Mouse (Mus musculus): ENCODE data around the gene Krt15. TPM values are rescaled to one million over a fixed set of nuclear protein-coding genes. Genes with fewer than 3 reads are reported as not detected.

Gene Krt15
- polyA plus RNA-seq, 1 experiment from 2014 or later: 236 TPM

DNA sequence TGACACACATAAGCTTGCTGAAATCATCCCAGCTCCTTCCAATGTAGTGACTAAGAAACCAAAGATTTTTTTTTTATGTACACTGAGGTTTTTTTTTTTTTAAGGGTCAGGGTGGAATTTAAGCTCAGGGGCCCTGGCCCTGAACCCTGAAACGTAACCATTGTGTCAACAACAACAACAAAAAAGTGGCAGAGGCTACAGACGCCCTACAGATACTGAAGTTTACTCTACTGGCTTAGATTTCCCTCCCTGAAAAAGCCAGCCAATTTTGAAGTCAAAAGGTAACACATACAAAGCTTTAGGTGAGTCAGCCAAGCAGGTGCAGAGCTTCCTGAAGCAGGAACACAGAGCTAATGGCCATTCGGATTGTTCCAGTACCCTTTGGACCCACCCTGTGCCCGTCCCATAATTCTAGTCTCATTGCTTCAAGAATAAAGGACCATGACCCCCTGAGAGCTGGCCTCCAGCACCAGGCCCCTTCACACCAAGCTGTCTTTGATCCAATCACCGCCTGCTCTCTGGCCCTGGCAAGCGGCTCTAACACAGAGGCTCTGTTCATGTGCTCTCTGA, 22.3 kb upstream of the Krt15 start:
- no peaks in the 10 kb centered on the region for H3K27me3 ChIP-seq (replicated peaks; ENCODE audit: control insufficient read depth, insufficient read depth, low read length)
- WGBS: 58% methylated on average over 6 of the region's 6 CpGs
- H3K4me1 ChIP-seq (ENCODE audit: control insufficient read depth, insufficient read depth, low read length): peaks cover 6% of the 10 kb centered on the region; the same call in 1 of the 2 replicates
- no peak overlapping the region for H3K4me3 ChIP-seq (ENCODE audit: low read depth, low read length)
- no peaks in the 10 kb centered on the region for H3K9me3 ChIP-seq (ENCODE audit: control insufficient read depth, low read length)
- H3K9ac ChIP-seq (ENCODE audit: low read depth, low read length): no peak overlapping the region
- no peak overlapping the region for H3K27ac ChIP-seq (replicated peaks; ENCODE audit: low read depth, low read length)
- ATAC-seq (ENCODE audit: low read depth) (no peak), DNase-seq (ENCODE audit: low spot score) (no peak)
- no peaks in the 10 kb centered on the region for H3K36me3 ChIP-seq (ENCODE audit: control insufficient read depth, insufficient read depth, low read length)
- no peak overlapping the region for H3K4me2 ChIP-seq (ENCODE audit: low read depth, low read length)

DNA sequence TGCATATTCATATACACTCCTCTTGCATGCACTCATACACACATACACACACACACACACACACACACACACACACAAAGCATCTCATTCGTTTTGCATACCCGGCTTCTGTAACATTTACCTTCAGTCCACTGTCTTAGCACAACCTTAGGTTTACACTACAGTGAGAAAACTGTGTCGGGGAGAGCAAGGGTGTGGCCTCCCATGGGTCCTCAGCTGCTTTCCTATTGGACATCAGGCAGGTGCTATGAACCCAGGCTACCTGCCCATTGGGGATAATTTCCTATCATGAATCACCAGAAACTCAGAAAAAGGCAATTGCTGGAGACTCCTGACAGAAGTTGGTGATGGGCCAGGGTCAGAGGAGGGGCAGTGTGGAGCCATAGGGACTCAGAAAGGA, 21.6 kb upstream of the Krt15 start:
- no peak for ATAC-seq (ENCODE audit: low read depth)
- H3K4me1 ChIP-seq (ENCODE audit: control insufficient read depth, insufficient read depth, low read length): peaks cover 6% of the 10 kb centered on the region; the same call in 1 of the 2 replicates
- DNase-seq (ENCODE audit: low spot score): no peak
- no peaks in the 10 kb centered on the region for H3K36me3 ChIP-seq (ENCODE audit: control insufficient read depth, insufficient read depth, low read length)
- WGBS: 78% methylated on average over 3 of the region's 3 CpGs
- no peak overlapping the region for H3K27ac ChIP-seq (replicated peaks; ENCODE audit: low read depth, low read length)
- H3K27me3 ChIP-seq (replicated peaks; ENCODE audit: control insufficient read depth, insufficient read depth, low read length): no peaks in the 10 kb centered on the region
- no peak overlapping the region for H3K9ac ChIP-seq (ENCODE audit: low read depth, low read length)
- no peaks in the 10 kb centered on the region for H3K9me3 ChIP-seq (ENCODE audit: control insufficient read depth, low read length)
- H3K4me2 ChIP-seq (ENCODE audit: low read depth, low read length): no peak overlapping the region
- H3K4me3 ChIP-seq (ENCODE audit: low read depth, low read length): no peak overlapping the region

- no peaks in the 10 kb centered on the region for H3K9me3 ChIP-seq (ENCODE audit: control insufficient read depth, low read length)
- H3K4me1 ChIP-seq (ENCODE audit: control insufficient read depth, insufficient read depth, low read length): peaks cover 6% of the 10 kb centered on the region; the same call in 1 of the 2 replicates
- H3K9ac ChIP-seq (ENCODE audit: low read depth, low read length): no peak overlapping the region
- H3K4me3 ChIP-seq (ENCODE audit: low read depth, low read length): no peak overlapping the region
- H3K36me3 ChIP-seq (ENCODE audit: control insufficient read depth, insufficient read depth, low read length): no peaks in the 10 kb centered on the region
- no peak overlapping the region for H3K4me2 ChIP-seq (ENCODE audit: low read depth, low read length)
- H3K27me3 ChIP-seq (replicated peaks; ENCODE audit: control insufficient read depth, insufficient read depth, low read length): no peaks in the 10 kb centered on the region
- no peak overlapping the region for H3K27ac ChIP-seq (replicated peaks; ENCODE audit: low read depth, low read length)
- DNase-seq (ENCODE audit: low spot score) (peak; percentile 46), ATAC-seq (ENCODE audit: low read depth) (no peak)
- 47% methylated on average over 7 of the region's 8 CpGs for WGBS
Observed at GRCm38 (mm10) chr11:100155497-100156255, 19.9 kb upstream of the Krt15 start.

DNA sequence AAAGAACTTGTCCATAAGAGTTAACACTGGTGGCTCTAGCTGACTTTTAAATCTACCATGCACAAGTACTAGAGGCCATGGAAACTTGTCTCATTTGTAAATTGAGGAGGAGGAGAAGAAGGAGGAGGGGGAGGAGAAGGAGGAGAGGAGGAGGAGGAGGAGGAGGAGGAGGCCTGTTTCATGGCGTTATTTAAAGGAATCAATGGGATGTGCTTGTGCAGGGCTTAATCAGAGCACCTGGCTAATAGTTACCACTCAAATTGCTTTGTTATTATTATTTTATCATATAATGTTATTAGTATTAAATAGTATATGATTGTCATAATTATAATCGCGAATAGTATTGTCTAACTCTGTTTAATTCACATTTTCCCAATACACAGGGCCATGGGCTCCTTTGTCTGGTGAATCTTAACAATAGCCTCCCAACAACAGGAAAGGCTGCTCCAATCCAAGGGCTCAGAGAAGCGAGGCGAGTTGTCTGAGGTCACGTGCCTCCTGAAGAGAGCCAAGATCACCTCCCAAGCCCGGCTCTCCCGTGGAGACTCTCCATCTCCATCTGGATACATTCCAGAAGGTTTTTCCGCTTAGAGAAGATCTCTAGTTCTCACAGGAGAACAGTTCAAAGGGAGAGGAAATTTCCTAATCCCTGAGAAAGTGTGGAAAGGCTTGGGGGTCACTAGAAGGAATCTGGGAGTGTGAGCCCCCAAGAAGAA, 13.0 kb upstream of the Krt15 start, which contains the start of gene Krt19:
Gene Krt19 (minus strand): TSS at position 51 of the 716 bp plus-strand sequence.
- peaks cover 29% of the 10 kb centered on the region for H3K27me3 ChIP-seq (replicated peaks; ENCODE audit: control insufficient read depth, insufficient read depth, low read length)
- DNase-seq (ENCODE audit: low spot score): no peak

DNA sequence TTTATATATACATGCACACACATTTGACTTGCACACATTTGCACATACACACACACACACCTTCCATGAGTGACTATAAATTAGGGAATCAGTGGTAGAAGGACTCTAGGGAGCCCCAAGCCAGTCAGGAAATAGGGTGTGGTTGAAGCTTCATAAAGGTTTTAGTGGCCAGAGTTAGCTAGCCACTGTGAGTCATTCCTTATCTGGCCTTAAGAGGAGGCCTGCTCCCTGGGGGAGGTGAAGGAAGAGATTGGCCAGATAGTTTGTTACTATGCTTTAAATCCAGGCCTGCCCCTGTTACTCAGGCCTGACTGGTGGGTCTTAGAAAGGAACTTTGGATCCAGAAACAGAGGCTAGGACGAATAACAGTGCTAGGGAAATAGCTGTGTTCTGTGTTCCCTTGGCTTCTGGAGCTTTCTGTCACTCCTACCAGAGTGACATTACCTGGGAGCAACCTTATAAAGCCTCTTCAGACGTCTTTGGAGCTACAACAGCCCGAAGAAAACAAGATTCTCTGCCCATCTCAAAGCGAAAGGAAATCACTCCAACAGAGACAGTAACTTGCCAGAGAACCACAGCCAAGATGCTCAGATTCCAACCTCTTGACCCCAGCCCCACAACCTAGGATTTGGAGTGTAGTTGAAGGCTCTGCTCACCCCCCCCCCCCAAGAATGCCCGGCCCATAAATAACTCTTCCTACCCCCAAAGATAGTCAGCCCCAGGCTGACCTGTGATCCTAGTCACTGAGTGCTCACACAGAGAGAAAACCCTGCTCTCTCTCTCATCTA, 12.0 kb upstream of the Krt15 start:
- no peak overlapping the region for H3K4me2 ChIP-seq (ENCODE audit: low read depth, low read length)
- H3K4me3 ChIP-seq (ENCODE audit: low read depth, low read length): no peak overlapping the region
- no peak overlapping the region for H3K27ac ChIP-seq (replicated peaks; ENCODE audit: low read depth, low read length)
- no peak overlapping the region for H3K9ac ChIP-seq (ENCODE audit: low read depth, low read length)
- no peaks in the 10 kb centered on the region for H3K36me3 ChIP-seq (ENCODE audit: control insufficient read depth, insufficient read depth, low read length)
- H3K4me1 ChIP-seq (ENCODE audit: control insufficient read depth, insufficient read depth, low read length): 0 out of 2 replicates have a peak, but pooled peaks cover 4% of the 10 kb centered on the region
- H3K27me3 ChIP-seq (replicated peaks; ENCODE audit: control insufficient read depth, insufficient read depth, low read length): peaks cover 29% of the 10 kb centered on the region
- DNase-seq (ENCODE audit: low spot score) (no peak), ATAC-seq (ENCODE audit: low read depth) (no peak)
- H3K9me3 ChIP-seq (ENCODE audit: control insufficient read depth, low read length): no peaks in the 10 kb centered on the region
- WGBS: 63% methylated on average over 5 of the region's 5 CpGs

More for the DNA sequence above, 13.0 kb upstream of the Krt15 start, which contains the start of gene Krt19:
- H3K4me3 ChIP-seq (ENCODE audit: low read depth, low read length): no peak within 1 kb of the TSS
- no peaks in the 10 kb centered on the region for H3K9me3 ChIP-seq (ENCODE audit: control insufficient read depth, low read length)
- H3K4me2 ChIP-seq (ENCODE audit: low read depth, low read length): no peak within 1 kb of the TSS
- no peaks in the 10 kb centered on the region for H3K36me3 ChIP-seq (ENCODE audit: control insufficient read depth, insufficient read depth, low read length)
- 49% methylated on average over 9 of the region's 9 CpGs for WGBS
- 0 out of 2 replicates have a peak, but pooled peaks cover 4% of the 10 kb centered on the region for H3K4me1 ChIP-seq (ENCODE audit: control insufficient read depth, insufficient read depth, low read length)
- H3K9ac ChIP-seq (ENCODE audit: low read depth, low read length): no peak within 1 kb of the TSS
- no peak within 1 kb of the TSS for H3K27ac ChIP-seq (replicated peaks; ENCODE audit: low read depth, low read length)
- ATAC-seq (ENCODE audit: low read depth): no peak

DNA sequence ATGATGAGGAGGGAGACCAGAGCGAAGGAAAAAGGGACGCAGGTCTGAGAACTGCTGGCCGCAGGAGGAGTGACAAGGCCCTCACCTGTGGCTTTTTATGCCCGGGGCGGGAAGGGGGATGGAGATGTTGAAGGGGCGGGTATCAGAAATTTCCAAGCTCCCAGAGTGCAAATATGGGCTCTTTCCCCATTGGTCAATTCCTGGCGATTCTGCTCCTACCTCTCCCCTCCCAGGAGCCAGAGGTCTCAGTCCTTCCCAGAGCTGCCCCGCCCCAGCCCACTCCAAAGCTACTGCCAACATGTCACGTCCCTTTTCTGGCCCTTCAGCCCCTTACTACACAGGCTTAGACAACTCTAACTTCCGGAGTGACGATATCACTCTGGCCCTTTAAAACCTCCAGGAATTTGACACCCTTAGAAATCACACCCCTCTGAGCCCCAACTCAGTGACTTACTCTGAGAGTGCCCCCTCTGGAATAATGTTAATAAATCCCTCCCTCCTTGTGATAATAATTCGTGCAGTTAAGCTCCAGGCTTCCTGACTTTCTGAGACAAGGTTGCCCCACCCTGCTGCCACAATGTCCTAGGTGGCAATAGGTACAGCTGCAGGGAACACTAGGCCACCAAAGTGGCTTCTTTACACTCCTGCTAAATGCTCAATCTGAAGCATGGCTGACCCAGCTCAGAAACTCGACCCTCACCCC, 10.3 kb upstream of the Krt15 start:
- H3K27me3 ChIP-seq (replicated peaks; ENCODE audit: control insufficient read depth, insufficient read depth, low read length): peaks cover 29% of the 10 kb centered on the region
- DNase-seq (ENCODE audit: low spot score) (peak; percentile 47), ATAC-seq (ENCODE audit: low read depth) (no peak)
- H3K9me3 ChIP-seq (ENCODE audit: control insufficient read depth, low read length): no peaks in the 10 kb centered on the region
- H3K9ac ChIP-seq (ENCODE audit: low read depth, low read length): peak overlapping the region; percentile 17
- H3K4me2 ChIP-seq (ENCODE audit: low read depth, low read length): peak overlapping the region; percentile 52
- H3K4me3 ChIP-seq (ENCODE audit: low read depth, low read length): peak overlapping the region; percentile 27
- H3K36me3 ChIP-seq (ENCODE audit: control insufficient read depth, insufficient read depth, low read length): no peaks in the 10 kb centered on the region
- no peak overlapping the region for H3K27ac ChIP-seq (replicated peaks; ENCODE audit: low read depth, low read length)
- 0 out of 2 replicates have a peak, but pooled peaks cover 4% of the 10 kb centered on the region for H3K4me1 ChIP-seq (ENCODE audit: control insufficient read depth, insufficient read depth, low read length)
- WGBS: 3% methylated on average over 11 of the region's 13 CpGs

GRCm38 (mm10) chr11:100145104-100145503, 9.4 kb upstream of the Krt15 start:
- no peak overlapping the region for H3K27ac ChIP-seq (replicated peaks; ENCODE audit: low read depth, low read length)
- peaks cover 29% of the 10 kb centered on the region for H3K27me3 ChIP-seq (replicated peaks; ENCODE audit: control insufficient read depth, insufficient read depth, low read length)
- 1% methylated on average over 18 of the region's 20 CpGs for WGBS
- H3K4me3 ChIP-seq (ENCODE audit: low read depth, low read length): peak overlapping the region; percentile 27
- H3K9me3 ChIP-seq (ENCODE audit: control insufficient read depth, low read length): no peaks in the 10 kb centered on the region
- H3K36me3 ChIP-seq (ENCODE audit: control insufficient read depth, insufficient read depth, low read length): no peaks in the 10 kb centered on the region
- H3K9ac ChIP-seq (ENCODE audit: low read depth, low read length): peak overlapping the region; percentile 17; the same call in 1 of the 2 replicates
- ATAC-seq (ENCODE audit: low read depth) (no peak), DNase-seq (ENCODE audit: low spot score) (no peak)
- 0 out of 2 replicates have a peak, but pooled peaks cover 4% of the 10 kb centered on the region for H3K4me1 ChIP-seq (ENCODE audit: control insufficient read depth, insufficient read depth, low read length)
- H3K4me2 ChIP-seq (ENCODE audit: low read depth, low read length): peak overlapping the region; percentile 52
